9 mouse cellular contexts compared by ENCODE assay signal in genomic region chr6:25690629-25691028, GRCm38 (mm10). TPM values are rescaled to one million over a fixed set of nuclear protein-coding genes. Genes with fewer than 3 reads are reported as not detected.
A peak's percentile ranks its signal among the peaks of the same experiment; 100 is the strongest.
DNase-seq lines count a peak whose midpoint lies in the region; ATAC-seq and TF ChIP-seq lines count a peak whose summit lies in the region.
"Had no signal": no experiment of that assay in that cellular context is flagged by ENCODE, and none has a peak within 500 bp of the region (broad histone marks: within the 10 kb centered on the region; RNA-seq: fewer than 3 reads in every experiment).

Gene Gpr37 (minus strand): TSS chr6:25690729.

- H3K27ac ChIP-seq in kidney, embryonic 16.5 days (ENCODE audit: low read length) = no peak within 1 kb of the TSS
- H3K27ac ChIP-seq in embryonic facial prominence, embryonic 12.5 days = no peak within 1 kb of the TSS
- H3K27ac ChIP-seq in hindbrain, postnatal 0 days = peak within 1 kb of the TSS; percentile 77
- peak within 1 kb of the TSS; percentile 36; the same call in 1 of the 2 replicates for H3K27ac ChIP-seq in midbrain, embryonic 11.5 days (ENCODE audit: low read depth, low read length)

- peaks cover 17% of the 10 kb centered on the region for H3K27me3 ChIP-seq in kidney, embryonic 16.5 days (ENCODE audit: insufficient read depth, low read length)
- peaks cover 17% of the 10 kb centered on the region for H3K27me3 ChIP-seq in embryonic facial prominence, embryonic 12.5 days
- no peaks in the 10 kb centered on the region; the same call in 1 of the 2 replicates for H3K27me3 ChIP-seq in hindbrain, postnatal 0 days (ENCODE audit: insufficient read depth, low read length)
- peaks cover 12% of the 10 kb centered on the region for H3K27me3 ChIP-seq in midbrain, embryonic 11.5 days (ENCODE audit: control insufficient read depth, insufficient read depth, low read length)

- no peak for TF ChIP-seq CTCF in hindbrain, postnatal 0 days (IDR thresholded peaks at IDR 0.05; ENCODE audit: low read depth)

- DNase-seq in kidney, postnatal 4 days = no peak
- no peak for DNase-seq in hindbrain, postnatal 0 days (ENCODE audit: low spot score)
- no peak for DNase-seq in midbrain, embryonic 11.5 days (ENCODE audit: low spot score, missing footprints)
- DNase-seq in cerebellum, adult 11-12 months = no peak
- DNase-seq in gastrocnemius, adult 8-10 months (ENCODE audit: low spot score in 2 of 2) = no peak
- no peak for DNase-seq in lung, postnatal 14 days
- DNase-seq: kidney, adult 11 months had no signal

- H3K4me2 ChIP-seq in kidney, embryonic 16.5 days (replicated peaks; ENCODE audit: low read depth, low read length) = peak within 1 kb of the TSS; percentile 95
- H3K4me2 ChIP-seq in embryonic facial prominence, embryonic 12.5 days (replicated peaks) = peak within 1 kb of the TSS; percentile 85
- peak within 1 kb of the TSS; percentile 88 for H3K4me2 ChIP-seq in hindbrain, postnatal 0 days (ENCODE audit: low read depth, low read length)
- peak within 1 kb of the TSS; percentile 75 for H3K4me2 ChIP-seq in midbrain, embryonic 11.5 days

- WGBS in kidney, embryonic 16.5 days = 34% methylated on average over 7 of the region's 7 CpGs
- WGBS in embryonic facial prominence, embryonic 12.5 days = 31% methylated on average over 7 of the region's 7 CpGs
- WGBS in hindbrain, postnatal 0 days = 36% methylated on average over 7 of the region's 7 CpGs
- 39% methylated on average over 7 of the region's 7 CpGs for WGBS in midbrain, embryonic 11.5 days

- peak within 1 kb of the TSS; percentile 63 for H3K9ac ChIP-seq in kidney, embryonic 16.5 days (replicated peaks; ENCODE audit: low read length)
- H3K9ac ChIP-seq in embryonic facial prominence, embryonic 12.5 days = peak within 1 kb of the TSS; percentile 54
- peak within 1 kb of the TSS; percentile 57 for H3K9ac ChIP-seq in hindbrain, postnatal 0 days (replicated peaks; ENCODE audit: low read length)
- peak within 1 kb of the TSS; percentile 70 for H3K9ac ChIP-seq in midbrain, embryonic 11.5 days (ENCODE audit: low read length)

- ATAC-seq in kidney, embryonic 16.5 days (ENCODE audit: low FRiP score, low TSS enrichment) = peak; percentile 13; the same call in 1 of the 2 replicates
- ATAC-seq in embryonic facial prominence, embryonic 12.5 days (ENCODE audit: insufficient number of reproducible peaks, insufficient read depth, low FRiP score, low TSS enrichment) = no peak
- ATAC-seq in hindbrain, postnatal 0 days = no peak
- no peak for ATAC-seq in midbrain, embryonic 11.5 days (ENCODE audit: low FRiP score)

- no peaks in the 10 kb centered on the region for H3K36me3 ChIP-seq in kidney, embryonic 16.5 days (ENCODE audit: insufficient read depth, low read length)
- no peaks in the 10 kb centered on the region for H3K36me3 ChIP-seq in embryonic facial prominence, embryonic 12.5 days
- no peaks in the 10 kb centered on the region for H3K36me3 ChIP-seq in hindbrain, postnatal 0 days (ENCODE audit: insufficient read depth, low read length)
- H3K36me3 ChIP-seq in midbrain, embryonic 11.5 days (ENCODE audit: control insufficient read depth, insufficient read depth, low read length) = no peaks in the 10 kb centered on the region

- H3K4me1 ChIP-seq in kidney, embryonic 16.5 days (ENCODE audit: insufficient read depth, low read length) = peaks cover 9% of the 10 kb centered on the region
- H3K4me1 ChIP-seq in embryonic facial prominence, embryonic 12.5 days = peaks cover 7% of the 10 kb centered on the region; the same call in 1 of the 2 replicates
- 0 out of 2 replicates have a peak, but pooled peaks cover 9% of the 10 kb centered on the region for H3K4me1 ChIP-seq in hindbrain, postnatal 0 days (ENCODE audit: insufficient read depth, low read length)
- peaks cover 7% of the 10 kb centered on the region for H3K4me1 ChIP-seq in midbrain, embryonic 11.5 days (ENCODE audit: control insufficient read depth, insufficient read depth, low read length)

- no peaks in the 10 kb centered on the region for H3K9me3 ChIP-seq in kidney, embryonic 16.5 days (ENCODE audit: low read length)
- no peaks in the 10 kb centered on the region for H3K9me3 ChIP-seq in embryonic facial prominence, embryonic 12.5 days
- H3K9me3 ChIP-seq in hindbrain, postnatal 0 days (ENCODE audit: low read length) = no peaks in the 10 kb centered on the region
- H3K9me3 ChIP-seq in midbrain, embryonic 11.5 days (ENCODE audit: control insufficient read depth, low read length) = no peaks in the 10 kb centered on the region

- H3K4me3 ChIP-seq in kidney, embryonic 16.5 days (ENCODE audit: low read length) = peak within 1 kb of the TSS; percentile 69
- H3K4me3 ChIP-seq in embryonic facial prominence, embryonic 12.5 days = peak within 1 kb of the TSS; percentile 49
- peak within 1 kb of the TSS; percentile 58 for H3K4me3 ChIP-seq in hindbrain, postnatal 0 days (ENCODE audit: low read length)
- peak within 1 kb of the TSS; percentile 53 for H3K4me3 ChIP-seq in midbrain, embryonic 11.5 days (ENCODE audit: low read depth, low read length)

RNA-seq across cellular contexts. Expression of gene Gpr37, which starts in this region (rescaled TPM):
- polyA plus RNA-seq in kidney, embryonic 16.5 days (2015; fragmentation: Nextera tagmentation; extraction: Ambion mirVana) = 0.15 and 0.31 TPM in 2 replicates
- 2.3 TPM in 2 replicates for polyA plus RNA-seq in embryonic facial prominence, embryonic 12.5 days (2016; fragmentation: Nextera tagmentation; extraction: Ambion mirVana)
- 8.5 and 9.9 TPM in 2 replicates for total RNA-seq in hindbrain, postnatal 0 days (2014; rRNA removed)
- 6.6 and 6.9 TPM in 2 replicates for polyA plus RNA-seq in hindbrain, postnatal 0 days (2015; fragmentation: Nextera tagmentation; extraction: Ambion mirVana)
- 0.52 and 0.82 TPM in 2 replicates for polyA plus RNA-seq in midbrain, embryonic 11.5 days (2014; fragmentation: Nextera tagmentation; extraction: Ambion mirVana)
- total RNA-seq in gastrocnemius, adult 8-10 months (2022) = not detected

Comparison
In these comparisons a context has a peak if more than half of its experiments do, and no peak if none do; other contexts are left out.
1. Peak in ATAC-seq, H3K4me3 ChIP-seq, H3K9ac ChIP-seq and H3K4me2 ChIP-seq in kidney, embryonic 16.5 days; RNA of the gene not detected or under 1 TPM.
2. H3K27ac ChIP-seq: peak in hindbrain, postnatal 0 days (single experiment) and midbrain, embryonic 11.5 days (single experiment); none in kidney, embryonic 16.5 days (single experiment) and embryonic facial prominence, embryonic 12.5 days (single experiment).
3. Peak in every context shown above with its lines, with median percentiles within 50 percentile points of each other: H3K4me2 ChIP-seq, H3K4me3 ChIP-seq and H3K9ac ChIP-seq.